Mouse (Mus musculus) spleen, adult 2 months (tissue): ENCODE measurements around the gene Lrwd1.

Source experiments
- CTCF ChIP-seq: fragments of 200-500 bp; IDR thresholded peaks from 2 replicates; pipeline ENCODE4 v1.5.1; 2011; ENCODE audit warnings: mild to moderate bottlenecking, inconsistent platforms; ENCODE audit not compliant: insufficient read depth, insufficient read length, insufficient replicate concordance; ENCODE audit errors: extremely low read depth
- POLR2A ChIP-seq: fragments of 200-500 bp; IDR thresholded peaks from 2 replicates; pipeline ENCODE4 v1.6.1; 2011; ENCODE audit warnings: low read depth, low read length, inconsistent platforms

GRCm38 (mm10) chr5:136115891-136116783 lies 19.7 kb downstream of the Lrwd1 start, which contains the start of gene Polr2j:
- peak; percentile 97 for TF ChIP-seq CTCF
- peak; percentile 78 for TF ChIP-seq POLR2A
